Mouse (Mus musculus): ENCODE measurements around the gene Gm28360.
"Not testable (repeated sequence)": the region's sequence is repeated elsewhere in the genome, so short reads cannot be mapped to it uniquely, and the experiment has no call there.

Gene Gm28360

DNA sequence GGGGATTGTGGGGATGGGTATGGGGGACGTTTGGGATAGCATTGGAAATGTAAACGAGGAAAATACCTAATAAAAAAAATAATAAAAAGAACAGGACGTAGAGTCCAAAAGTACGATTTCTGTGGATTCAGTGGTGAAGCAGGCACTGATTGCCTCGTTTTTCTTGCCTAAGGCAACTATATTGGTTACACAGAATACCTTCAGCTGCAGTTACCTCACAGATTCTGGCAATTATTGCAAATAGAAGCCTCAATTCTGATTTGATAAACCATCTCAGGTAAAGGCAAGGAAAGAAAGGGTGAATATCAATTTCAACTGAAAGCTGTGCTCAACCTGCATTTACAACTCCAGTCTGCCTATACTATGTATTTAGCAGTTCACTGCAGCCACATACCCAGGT is at the start of gene Gm28360:
TSS of gene Gm28360 (plus strand) at position 301 of the 400 bp plus-strand sequence.
- not testable (repeated sequence) for DNase-seq (ENCODE audit: extremely low spot score)

DNA sequence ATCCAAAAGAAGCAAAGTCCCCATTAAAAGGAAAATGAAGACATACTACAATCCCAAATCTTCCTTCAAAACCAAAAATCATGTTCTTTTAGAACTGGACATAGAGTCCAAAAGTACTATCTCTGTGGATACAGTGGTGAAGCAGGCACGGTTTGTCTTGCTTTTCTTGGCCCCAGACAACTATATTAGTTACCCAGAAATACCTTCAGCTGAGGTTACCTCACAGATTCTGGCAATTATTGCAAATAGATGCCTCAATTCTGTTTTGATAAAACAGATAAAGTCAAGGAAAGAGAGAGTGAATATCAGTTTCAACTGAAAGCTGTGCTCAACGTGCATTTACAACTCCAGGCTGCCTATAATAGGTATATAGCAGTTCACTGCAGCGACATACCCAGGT is 49.0 kb upstream of the Gm28360 start, which contains the start of gene B020011L13Rik:
TSS of gene B020011L13Rik (plus strand) at position 301 of the 400 bp plus-strand sequence.
- DNase-seq (ENCODE audit: extremely low spot score), result not testable (repeated sequence)

DNA sequence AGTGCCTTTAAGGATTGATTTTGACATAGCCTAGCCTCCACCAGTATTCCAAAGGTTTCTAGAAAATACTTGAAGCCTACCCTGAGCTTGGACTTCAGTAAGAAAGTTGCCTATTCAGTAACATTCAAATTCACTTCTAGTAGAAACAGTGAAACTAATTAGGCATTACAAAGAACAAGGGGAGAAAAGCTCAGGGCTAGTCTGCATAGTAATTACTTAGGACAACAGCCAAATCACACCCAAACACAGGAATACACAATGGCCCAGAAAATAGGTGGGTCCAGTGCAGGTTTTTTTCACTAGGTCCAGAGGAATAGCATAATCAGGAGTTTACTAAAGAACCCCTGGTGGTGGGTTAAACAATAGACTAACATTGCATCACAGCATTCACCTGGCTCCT is 13.6 kb upstream of the Gm28360 start:
- DNase-seq (ENCODE audit: extremely low spot score), result not testable (repeated sequence)

DNA sequence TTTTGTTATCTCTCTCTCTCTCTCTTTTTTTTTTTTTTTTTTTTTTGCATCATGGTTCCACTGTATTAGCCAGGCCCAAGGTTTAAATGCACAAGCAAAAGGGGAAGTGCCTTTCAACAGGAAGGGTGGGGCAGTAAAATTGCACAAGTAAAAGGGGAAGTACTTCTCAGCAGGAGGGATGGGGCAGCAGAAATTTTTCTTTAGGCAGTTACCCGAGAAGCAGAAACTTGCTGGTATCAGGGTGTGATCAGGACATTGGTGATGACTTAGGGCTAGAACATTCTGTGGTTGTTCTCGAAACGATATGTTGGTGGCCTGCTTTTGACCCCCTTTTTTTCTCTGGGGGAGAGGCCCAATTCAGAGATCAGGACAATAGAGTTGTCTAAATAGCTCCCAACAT is 21.8 kb downstream of the Gm28360 start:
- not testable (repeated sequence) for DNase-seq (ENCODE audit: extremely low spot score)

Measured in embryo, embryonic 9.5 days (tissue).